Mouse (Mus musculus): ENCODE measurements at regions not wholly inside any gene's neighbourhood (a gene's known extent, or its start where the extent isn't known, plus 50 kb on each side); places are given as distances from the start of the nearest gene placed in this dataset.
A peak's percentile ranks its signal among the peaks of the same experiment; 100 is the strongest.
"Not testable (repeated sequence)": the region's sequence is repeated elsewhere in the genome, so short reads cannot be mapped to it uniquely, and the experiment has no call there.

- DNase-seq (ENCODE audit: low spot score), result no peak
These were observed 57.9 kb downstream of the Llph start for GRCm38 (mm10) chr10:120284785-120285184.

- no peak for DNase-seq (ENCODE audit: low spot score)
These were observed 65.0 kb downstream of the Llph start for GRCm38 (mm10) chr10:120291912-120292311.

DNA sequence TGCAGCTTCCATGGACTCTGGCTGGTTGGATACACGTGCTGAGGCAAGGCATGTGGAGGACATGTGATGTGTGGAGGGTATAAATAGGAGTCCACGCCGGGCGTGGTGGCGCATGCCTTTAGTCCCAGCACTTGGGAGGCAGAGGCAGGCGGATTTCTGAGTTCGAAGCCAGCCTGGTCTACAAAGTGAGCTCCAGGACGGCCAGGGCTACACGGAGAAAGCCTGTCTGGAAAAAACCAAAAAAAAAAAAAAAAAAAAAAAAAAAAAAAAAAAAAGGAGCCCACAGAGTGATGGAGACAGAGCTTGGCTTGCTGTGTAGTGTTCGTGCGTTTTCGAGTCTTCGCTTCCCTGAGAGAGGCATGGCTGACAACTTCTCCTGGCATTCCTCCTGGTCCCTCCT, 66.5 kb downstream of the Llph start:
- not testable (repeated sequence) for DNase-seq (ENCODE audit: low spot score)

DNA sequence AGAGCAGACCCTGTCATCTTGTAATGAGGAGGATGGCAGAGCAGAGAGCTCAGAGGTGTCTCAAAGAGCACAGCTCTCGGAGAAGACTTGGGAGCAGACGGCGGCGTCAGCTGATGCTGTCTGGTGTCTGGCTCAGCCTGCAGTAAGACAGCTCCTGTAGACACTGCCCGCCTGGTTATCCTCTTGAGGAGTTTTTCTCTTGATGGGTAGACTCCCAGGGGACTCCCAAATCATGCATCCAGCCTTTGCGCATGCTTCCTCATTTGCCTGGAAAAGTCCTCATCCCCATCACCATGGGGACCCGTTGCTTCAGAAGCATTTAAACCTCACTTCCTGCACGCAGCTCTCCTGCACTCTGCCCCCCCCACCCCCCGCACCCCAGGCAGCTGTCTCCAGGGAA, 67.6 kb downstream of the Llph start:
- no peak for DNase-seq (ENCODE audit: low spot score)

DNA sequence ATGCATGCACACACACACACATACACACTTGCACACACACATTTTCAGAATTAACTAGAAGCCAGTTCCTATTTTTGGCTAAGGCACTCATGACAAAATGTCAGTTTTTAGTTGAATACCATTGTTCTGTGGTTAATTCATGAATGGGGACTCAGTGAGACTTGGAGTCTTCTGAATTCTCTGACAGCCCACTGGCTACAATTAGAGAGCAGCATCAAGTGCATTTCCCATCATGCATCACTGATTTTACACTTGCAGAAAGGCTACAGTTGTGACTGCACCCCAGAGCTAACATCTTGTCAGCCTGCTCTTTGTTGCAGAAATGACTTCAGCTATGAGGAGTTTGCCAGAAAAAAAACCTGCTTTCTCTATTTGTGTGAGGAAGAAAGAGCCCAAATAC, 70.4 kb downstream of the Llph start:
- DNase-seq (ENCODE audit: low spot score), result no peak

DNA sequence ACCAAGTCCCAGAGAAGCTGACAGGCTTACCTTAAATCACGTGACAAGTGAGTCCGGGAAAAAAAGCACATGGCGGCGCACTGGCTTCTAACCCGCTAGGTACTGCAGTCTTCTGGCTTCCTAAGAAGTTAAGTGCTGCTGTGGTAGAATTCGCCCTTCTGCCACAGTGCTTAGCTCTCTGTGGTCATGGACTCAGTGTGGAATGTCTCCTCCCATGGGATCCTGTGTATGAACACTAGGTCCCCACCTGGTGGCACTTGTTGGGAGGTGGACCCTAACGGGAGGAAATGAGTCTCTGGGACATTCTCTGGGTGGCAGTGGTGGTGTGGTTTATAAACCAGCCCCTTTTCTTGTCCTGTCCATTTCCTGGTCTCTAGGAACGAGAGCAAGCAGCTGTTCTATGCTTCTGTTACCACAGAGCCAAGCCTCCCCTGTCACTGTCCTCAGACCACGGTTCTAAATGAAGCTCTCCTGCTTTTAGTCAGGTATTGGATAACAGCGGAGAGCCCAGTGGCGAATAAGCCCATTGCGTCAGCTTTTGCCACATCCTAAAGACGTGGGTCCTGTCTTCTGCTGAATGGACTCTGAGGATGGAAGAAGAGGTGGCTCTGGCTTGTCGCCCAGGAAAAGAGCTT, 71.5 kb downstream of the Llph start:
- DNase-seq (ENCODE audit: low spot score), result no peak

DNA sequence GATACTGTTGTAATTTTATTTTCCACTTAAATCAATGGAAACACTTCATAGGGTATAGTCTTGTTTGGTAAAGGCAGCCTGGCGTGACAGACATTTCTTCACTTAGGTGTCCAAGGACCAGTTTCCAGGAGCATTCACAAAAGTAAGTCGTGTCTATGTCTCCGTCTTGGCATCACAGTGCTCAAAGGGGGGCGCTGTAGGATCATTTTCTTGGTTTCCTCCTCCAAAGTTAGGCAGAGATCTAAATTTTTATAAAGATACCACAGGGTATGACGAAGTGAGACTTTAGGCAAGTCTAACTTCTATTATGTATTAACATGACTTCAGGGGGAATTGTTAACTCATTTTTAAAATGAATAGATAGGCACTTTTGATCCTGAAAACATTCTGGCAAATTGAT, 79.1 kb downstream of the Llph start:
- DNase-seq (ENCODE audit: low spot score), result peak; percentile 30

DNA sequence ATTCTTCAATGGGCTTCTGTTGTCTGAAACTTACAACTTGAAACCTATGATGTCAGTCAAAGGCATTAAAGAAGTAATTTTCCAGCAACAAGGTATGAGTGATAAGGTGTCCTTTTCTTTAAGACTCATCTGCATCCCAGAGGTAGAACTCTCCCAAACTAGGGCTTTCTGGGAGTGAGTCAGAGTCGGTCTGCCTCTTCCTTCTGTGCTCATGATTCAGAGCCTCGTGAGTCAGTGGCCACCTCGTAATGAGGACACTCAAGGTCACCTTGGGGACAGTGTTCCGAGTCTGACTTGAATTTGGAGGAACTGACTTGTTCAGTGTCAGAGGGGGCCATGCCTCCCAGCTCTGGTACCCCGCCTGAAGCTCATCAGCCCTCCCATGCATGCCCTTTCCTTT, 81.8 kb downstream of the Llph start:
- DNase-seq (ENCODE audit: low spot score), result no peak

Measured in layer of hippocampus, adult 11-12 months (tissue).